Mouse (Mus musculus) CH12.LX (cell line): ENCODE results near the gene 4930404N11Rik.

ENCODE experiments used
- MAX ChIP-seq: IDR thresholded peaks from 2 replicates; pipeline ENCODE4 v1.6.1; 2011; ENCODE audit warnings: low read length, improper control_type of control experiment
- POLR2AphosphoS2 ChIP-seq: IDR thresholded peaks from 2 replicates; pipeline ENCODE4 v1.6.1; 2011; ENCODE audit warnings: low read depth, low read length, improper control_type of control experiment

- no peak for TF ChIP-seq MAX
- TF ChIP-seq POLR2AphosphoS2: no peak
Measured at GRCm38 (mm10) chr10:81346453-81347067, 19.1 kb downstream of the 4930404N11Rik start.
